Mouse (Mus musculus): ENCODE results near the gene Xirp1.
"Not testable (repeated sequence)": the region's sequence is repeated elsewhere in the genome, so short reads cannot be mapped to it uniquely, and the experiment has no call there.

Xirp1 gene

DNA sequence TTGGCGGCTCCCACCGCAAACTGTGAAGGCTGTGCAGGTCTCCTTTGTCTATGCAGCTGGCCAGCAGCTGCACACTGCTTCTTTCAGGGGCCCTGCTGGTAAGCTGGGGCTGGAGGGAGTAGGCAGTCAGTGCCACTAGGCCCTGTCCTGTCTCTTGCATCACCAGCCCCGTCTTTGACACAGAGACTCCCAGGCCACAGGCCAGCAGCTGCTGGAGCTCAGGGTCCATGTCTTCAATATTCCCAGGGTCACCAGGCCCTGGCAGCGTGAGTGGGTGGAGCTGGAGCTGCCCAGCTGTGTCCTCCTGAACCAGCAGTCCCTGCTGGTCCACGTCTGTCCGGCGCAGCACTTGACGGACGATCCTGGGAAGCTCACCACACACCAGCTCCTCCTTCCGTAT, 6.4 kb downstream of the Xirp1 start:
- peak; percentile 20 for DNase-seq

DNA sequence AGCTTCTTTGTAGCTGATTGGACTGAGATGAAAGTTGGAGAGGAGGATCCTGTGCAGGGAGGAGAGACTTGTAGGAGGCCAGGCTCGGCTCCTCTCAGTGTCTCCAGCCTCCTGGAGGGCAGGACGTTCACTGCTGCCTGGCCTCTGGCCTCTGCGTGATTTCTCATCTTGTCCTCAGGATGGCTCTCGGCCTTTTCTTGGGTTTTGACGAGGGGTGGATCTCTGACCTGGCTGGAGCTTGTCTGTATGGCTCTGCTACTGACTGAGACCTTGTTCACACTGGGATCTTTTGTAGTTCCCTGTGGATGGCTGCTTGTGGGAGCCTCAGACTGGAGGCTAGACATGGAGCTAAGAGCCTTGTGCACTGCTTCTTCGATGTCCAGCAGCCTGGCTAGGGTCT, 8.6 kb downstream of the Xirp1 start:
- no peak for DNase-seq

DNA sequence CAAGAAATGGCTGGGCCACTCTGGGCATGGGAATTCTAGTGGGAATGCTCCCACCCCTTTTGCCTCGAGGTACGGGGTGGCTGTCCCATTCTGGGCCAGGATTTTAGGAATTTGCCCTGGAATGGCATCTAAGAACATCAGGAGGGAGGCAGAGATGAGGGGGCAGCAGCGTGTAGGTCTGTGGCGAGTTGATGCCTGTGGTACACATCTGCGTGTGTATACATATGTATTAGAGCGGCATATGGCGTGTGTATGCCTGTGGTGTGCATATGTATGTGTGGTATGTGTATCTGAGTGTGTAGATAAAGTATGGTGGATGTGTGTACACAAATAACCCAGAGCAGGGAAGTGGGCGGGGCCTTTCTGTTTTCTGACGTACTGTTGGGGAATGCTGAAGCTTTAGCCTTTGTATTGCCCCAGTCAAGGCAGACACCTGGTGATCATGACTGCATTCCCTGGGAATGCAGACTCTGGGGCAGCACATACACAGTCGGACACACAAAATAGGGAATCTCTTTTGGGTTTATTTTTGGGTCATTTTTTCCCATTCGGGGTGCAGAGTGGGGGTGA, 10.1 kb downstream of the Xirp1 start:
- DNase-seq = no peak

DNA sequence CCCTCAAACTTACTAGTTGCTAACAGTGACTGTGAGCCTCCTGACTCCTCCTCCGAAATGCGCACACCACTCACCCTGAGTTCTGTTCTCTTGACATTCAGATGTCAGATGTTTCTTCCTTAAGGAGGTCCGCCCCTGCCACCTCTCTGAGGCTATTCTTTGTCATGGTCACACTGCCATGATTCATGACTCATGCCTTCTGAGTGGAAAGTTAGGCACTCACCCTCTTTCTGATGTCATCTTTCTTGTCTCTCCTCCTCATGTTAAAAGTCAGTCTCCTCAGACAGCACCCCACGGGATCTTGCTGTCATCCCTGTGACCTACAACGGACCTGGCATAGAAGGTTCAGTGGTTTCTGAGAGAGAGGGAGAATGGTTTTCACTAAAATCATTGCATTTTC, 10.6 kb downstream of the Xirp1 start:
- DNase-seq = peak; percentile 30

DNA sequence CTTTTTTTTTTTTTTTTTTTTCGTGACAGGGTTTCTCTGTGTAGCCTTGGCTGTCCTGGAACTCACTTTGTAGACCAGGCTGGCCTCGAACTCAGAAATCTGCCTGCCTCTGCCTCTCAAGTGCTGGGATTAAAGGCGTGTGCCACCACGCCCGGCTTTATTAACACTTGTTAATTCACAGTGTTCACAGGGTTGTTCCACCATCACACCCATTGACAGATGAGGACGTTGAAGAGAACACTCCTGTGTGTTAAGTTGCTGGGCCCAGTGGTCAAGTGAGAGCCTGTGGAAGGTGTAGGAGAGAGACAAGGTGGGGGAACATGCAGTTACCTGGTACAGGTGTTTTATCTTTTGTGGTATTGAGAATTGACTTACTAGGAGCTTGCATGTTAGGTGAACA, 11.2 kb downstream of the Xirp1 start:
- not testable (repeated sequence) for DNase-seq

DNA sequence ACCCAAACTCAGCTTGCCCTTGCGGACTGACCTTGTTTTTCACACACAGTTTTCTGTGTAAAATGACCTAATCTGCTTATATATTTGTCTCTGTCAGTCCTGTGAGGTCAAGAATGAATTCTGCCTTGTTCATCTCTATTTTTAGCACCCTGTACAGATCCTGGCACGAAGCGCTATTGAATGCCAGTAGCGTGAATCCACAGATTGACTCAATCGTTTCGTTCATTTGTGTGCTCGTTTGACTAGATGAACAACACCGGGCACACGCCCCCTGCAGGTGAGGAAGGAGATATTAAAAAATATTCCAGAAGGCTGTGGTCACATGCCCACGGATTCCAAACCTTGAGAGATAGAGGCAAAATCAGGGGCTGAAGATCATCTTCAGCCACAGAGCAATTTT, 11.9 kb downstream of the Xirp1 start:
- DNase-seq = peak; percentile 88

DNA sequence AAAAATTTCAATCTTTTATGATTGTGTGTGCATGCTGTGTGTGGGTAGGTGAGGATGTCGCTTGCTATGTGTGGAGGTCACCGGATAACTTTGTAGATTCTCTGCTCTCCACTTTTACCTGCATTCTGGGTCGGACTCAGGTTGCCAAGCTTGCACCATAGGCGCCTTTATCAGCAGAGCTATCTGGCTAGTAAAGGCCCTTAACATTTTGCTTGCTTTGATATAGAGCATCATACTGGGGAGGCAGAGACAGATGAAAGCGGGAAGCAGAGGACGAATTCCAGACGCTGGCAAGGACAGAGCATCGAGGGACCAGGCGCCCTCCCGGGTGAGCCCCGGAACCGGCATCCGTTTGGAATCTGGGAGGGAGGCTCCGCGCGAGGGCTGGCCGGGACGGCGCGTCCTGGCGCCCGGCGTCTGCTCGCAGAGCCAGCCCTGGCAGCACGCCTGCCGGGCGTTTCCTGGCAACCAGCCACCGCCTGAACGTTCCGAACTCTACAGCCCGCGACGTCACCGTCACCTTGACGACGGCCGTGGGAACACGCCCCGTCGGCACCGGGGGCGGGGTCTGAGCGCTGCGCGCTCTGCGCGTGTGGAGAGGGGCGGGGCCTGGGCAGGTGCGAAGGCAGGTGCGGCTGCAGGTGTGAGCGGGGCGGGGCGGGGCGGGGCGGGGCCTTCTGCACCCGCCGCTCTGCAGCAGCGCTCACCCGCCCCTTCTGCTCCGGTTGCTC, 12.5 kb downstream of the Xirp1 start:
- peak; percentile 96 for DNase-seq

DNA sequence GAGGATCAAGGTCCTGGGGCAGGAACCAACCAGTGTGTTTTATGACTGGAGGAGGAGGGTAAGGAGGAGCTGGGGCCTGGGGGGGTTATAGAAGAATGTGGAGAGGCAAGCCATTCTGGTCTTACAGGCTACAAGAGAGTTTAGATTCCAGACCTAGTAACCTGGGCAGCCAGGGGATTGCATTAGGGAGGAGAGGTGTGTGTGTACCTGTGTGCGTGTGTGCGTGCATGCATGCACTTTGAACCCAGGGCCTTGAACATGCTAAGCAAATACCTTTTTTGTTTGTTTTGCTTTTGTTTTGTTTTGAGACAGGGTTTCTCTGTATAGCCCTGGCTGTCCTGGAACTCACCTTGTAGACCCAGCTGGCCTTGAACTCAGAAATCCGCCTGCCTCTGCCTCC, 13.5 kb downstream of the Xirp1 start:
- DNase-seq = no peak

DNA sequence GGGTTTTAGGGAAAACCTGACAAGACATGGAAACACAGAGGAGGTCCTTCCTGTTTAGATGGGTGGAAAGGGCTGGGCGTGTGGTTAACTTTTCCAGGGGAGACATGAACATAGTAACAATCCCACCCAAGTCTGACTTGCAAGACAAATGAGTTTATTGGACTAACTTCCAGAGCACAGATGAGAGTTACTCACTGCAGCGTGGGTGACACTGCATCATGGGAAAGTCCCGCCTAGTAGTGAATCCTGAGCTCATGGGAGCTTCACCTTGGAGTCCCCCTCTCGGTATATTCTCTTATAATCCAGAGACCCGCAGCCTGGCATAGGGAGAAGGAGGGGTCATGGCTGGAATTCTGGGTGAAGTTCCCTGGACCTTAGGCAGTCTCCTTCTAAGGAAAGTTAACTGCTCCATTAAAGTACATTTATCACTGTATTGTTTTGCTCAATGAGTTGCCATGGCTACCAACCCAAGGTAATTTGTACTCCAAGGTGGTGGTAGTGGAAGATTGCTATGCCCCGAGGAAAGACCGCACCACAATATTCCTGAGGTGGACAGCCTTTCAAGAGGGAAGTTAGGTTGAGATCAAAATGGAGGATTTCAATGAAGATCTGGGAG, 14.1 kb downstream of the Xirp1 start:
- peak; percentile 22 for DNase-seq

DNA sequence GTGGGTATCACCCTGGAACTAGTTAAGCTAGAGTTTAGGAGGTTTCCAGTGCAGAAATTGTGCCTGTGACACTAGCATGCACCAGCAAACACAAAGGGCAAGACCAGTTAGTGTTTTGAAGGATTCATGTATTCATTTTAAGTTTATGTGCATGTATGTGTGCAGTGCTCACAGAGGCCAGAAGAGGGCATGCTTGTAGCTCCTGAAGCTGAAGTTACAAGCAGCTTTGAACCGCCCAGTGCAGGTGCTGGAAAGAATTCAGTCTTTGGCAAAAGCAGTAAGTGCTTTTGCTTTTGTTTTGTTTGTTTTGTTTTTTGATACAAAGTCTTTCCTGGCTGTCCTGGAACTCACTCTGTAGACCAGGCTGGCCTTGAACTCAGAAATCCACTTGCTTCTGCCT, 15.6 kb downstream of the Xirp1 start:
- no peak for DNase-seq

DNA sequence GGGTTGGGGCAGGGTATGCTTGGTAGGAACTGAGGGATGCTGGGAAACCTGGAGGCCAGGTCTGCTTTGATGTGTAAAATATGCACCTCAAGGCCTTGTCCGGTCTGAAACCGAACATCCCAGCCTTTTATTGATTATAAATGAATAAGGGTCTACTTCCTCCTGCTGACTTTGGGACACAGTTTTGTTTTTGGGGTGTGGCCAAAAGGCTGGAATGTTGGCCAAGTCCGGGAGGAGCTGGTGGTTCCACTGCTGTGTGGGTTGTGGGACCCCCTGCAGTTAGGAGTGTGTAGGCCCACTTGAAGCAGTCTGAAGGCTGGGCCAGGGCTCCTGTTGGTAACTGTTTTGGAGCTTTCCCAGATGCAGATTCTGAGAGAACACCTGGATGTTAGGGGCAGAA, 17.5 kb downstream of the Xirp1 start:
- no peak for DNase-seq

DNA sequence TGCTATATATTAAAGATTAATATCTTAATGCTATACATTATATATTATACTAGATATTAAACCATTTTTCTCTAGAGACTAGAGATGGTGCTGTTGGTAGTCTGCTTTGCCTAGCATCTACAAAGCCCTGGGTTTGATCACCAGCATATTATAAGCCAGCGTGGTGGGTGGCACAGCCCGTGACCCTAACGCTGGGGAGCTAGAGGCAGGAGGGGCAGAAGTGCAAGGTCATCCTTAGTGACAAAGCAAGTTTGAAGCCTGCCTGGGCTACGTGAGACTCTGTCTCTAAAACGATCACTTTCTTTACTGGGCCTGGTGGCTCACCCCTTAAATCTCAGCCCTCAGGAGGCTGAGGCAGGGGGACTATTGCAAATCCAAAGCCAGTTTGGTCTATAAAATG, 20.5 kb downstream of the Xirp1 start:
- DNase-seq = no peak

DNA sequence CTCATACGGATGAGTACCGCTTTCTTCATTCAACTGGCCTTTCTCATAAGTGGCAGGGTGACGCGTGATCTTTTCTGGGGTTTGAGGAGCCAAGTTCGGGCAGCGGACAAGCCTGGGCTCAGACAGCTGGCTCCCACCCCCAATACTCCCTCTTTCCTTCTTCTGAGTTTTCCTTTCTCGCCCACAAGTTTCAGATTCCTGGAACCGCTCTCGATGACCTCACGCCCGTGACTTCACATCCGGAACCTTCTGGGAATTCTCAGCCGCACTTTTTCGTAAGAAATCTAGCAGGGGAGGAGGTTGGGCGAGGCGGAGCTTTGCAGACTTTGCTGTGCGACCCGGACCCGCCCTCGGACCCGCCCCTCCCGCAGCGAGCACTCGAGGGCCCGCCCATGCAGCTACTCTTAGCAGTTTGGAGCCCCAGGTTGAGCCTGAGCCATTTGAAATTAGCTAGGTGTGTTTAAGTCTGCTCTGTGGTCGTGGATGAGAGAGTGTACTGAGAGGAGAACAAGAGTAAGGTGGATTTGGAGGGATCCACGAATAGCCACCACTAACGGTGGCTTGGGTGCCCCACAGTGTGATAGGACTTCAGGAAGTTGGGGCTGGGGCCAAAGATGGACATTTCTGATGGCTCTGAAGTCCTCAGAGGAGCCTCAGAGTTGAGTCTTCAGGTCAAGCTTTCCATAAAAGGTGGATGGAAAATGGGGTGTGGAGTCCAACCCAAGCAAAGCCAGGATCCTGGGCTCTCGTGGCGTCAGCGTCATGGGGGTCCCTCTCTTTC, 21.3 kb downstream of the Xirp1 start:
- DNase-seq = peak; percentile 26

DNA sequence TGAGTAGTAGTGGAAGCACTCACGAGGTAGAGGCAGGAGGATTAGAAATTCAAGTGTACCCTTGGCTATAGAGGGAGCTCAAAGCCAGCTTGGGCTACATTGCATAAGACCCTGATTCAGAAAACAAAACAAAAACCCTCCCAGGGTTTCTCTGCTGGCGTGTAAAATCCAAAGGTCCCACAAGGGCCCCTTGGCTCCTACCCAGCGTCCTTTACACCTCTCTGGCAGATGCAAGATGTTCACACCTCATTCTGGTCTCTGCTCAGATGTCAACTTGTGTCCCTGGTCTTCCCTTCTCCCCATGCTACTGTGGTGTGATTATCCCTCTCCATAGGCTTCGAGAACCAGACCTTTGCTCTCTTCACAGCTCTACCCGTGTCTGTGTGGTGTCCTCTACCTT, 22.6 kb downstream of the Xirp1 start:
- DNase-seq = no peak

DNA sequence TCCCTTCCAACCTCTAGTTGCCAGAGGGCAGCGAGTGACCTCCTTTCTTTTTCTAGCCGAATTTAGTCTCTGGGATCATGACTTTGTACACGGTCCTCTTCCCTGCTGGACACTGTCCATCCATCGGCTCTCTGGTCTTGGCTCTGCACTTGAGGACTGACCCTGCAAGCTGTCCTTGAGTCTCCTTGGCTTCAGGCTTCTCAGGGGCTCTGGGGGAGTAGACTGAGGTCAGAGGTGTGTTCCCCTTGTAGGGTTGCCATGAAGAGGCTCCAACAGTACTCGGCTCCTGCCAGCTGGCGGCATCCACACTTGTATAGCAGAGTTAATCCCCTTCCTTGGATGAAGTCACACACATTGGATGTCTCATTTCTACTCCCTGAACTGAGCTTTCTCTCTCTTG, 23.8 kb downstream of the Xirp1 start:
- no peak for DNase-seq

DNA sequence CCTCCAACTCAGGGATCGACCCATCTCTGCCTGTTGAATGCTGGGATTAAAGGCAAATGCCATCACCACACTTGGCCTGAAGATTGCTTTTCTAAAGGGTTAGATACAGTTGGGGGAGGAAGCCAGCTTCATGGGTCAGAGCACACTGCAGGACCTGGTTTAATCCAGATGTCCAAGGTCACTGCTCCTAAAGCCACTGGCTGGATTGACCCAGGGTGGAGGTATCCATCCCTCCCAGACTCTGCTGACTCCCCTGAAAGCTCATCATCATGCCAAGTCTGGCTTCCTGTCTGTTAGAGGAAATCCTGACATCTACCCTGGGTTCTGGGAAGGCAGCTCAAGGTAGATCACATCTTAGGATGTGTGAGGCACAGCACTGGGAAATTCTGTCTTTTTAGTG, 24.6 kb downstream of the Xirp1 start:
- DNase-seq = no peak

DNA sequence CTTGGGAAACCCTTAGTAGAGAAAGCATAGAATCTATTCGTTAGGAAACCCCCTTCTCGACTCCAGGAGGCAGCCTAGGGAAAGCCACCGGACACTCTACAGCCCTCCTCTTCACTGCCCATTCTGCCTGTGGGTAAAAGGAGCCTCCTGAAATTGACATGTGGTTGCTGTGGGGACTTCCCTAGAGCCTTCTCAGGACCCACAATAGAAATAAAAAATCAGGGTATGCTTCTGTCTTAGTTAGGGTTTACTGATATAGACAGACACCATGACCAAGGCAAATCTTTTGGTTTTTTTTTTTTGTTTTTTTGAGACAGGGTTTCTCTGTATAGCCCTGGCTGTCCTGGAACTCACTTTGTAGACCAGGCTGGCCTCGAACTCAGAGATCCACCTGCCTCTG, 27.3 kb downstream of the Xirp1 start:
- DNase-seq = no peak

DNA sequence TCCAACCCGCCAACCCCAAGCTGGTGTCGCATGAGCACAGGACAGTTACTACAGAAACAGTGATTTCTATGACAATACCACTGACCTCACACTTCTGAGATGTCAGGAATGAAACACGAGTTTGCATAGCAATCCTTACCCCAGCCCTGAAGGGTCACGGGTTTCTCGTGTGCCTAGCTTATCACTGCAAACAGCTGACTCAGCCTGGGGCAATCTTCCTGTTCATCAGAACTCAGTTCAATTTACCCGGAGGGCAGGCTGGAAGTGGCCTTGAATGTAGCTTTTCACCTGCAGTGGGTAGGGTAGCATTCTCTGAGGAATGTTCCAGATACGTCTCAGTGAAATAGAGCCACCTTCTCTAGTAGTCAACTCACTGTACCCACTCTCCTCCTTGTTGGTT, 29.2 kb downstream of the Xirp1 start:
- no peak for DNase-seq

DNA sequence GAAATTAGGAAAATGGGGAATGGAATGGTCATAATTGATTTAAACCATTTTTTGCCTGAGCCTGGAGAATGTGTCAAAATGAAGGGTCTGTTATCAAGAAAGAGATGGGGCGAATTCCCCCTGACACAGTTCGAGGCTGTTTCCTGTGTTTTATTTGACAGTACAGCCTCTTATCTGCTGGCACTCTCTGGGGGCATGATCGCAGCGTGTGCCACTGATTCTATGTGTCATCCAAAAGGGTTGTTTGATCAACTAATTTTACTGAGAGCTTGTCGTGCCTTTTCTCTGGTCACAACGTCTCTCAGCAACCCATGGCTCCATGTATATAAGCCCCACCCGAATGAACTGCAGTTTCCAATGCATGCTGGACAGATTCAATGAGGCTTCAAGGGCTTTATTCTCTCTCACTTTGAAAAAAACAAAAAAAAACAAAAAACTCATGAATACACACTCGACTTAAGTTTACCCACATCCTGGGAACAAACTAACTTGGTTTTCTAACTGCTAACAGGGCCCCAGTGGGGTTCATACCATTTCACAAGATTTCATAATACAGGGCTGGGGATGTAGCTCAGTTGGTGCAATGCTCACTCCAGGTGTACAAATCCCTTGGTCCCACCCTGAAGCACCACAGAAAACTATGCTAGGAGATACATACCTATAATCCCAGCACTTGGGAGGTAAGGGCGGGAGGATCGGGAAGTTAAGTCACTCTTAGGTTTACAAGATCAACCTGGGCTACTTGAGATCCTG, 30.1 kb downstream of the Xirp1 start:
- no peak for DNase-seq

DNA sequence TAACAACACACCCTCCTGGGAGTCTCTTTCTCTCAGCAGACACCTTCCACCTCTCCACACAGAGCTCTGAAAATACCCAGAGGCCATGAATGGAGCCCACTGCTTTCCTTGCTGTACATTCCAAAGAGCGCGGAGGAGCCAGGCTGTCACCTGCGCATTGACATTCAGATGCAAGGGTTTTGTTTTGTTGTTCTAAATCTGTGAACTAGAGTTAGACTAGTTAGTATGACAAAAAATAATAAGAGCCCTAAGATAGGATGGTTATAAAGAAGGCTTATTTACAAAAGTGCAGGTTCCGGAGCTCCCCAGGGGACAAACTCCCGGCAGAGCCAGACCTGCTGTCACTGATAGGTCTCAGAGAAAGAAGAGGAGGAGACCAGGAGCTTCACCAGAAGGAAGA, 32.1 kb downstream of the Xirp1 start:
- no peak for DNase-seq

DNA sequence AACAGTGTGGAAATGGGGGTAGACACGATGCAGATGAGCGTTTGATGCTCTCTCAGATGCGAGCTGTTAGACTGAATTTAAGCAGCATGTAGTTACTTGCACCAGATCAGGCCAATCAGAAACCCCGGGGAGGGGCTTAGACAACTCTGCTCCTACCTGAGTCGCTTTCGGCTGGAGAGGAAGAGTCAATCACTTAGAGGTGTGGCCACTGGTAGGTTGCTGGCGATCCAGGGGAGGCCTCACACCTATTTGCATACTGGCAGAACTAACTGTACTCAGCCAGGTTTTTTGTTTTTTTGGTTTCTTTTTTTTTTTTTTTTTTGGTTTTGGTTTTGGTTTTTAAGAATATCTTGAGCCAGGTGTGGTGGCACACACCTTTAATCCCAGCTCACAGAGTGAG, 35.1 kb downstream of the Xirp1 start:
- no peak for DNase-seq

DNA sequence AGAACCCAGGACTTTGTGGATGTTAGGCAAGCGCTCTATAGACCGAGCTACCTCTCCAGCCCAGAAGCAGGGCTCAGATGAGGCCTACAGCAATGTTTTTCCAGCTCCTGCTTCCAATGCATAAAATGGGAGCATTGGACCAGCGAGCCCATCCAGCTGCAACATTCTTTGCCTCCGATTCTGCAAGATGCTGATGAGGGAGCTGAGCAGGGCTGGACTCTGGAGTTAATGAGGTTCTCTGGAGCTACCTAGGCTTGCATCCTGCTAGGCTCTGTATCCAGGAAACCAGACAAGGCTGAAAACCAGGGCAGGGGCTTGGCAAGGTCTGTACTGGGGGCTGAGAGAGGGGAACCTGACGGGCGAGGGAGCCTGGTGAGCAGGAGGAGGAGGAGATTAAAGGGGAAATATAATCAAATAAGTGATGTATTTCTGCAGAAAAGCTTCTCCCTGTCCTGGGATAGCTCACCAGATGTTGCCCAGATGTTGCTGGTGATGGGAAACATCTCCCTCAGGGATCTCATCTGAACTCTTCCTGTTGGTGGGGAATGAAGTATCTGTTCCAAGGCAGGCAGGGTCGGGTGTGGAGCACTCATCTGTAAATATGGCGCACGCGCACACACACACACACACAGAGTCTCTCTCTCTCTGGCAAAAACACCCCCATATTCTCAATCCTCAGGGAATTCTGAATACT, 37.4 kb downstream of the Xirp1 start:
- no peak for DNase-seq
